Mouse (Mus musculus): ENCODE results near the gene Apoe.

DNA sequence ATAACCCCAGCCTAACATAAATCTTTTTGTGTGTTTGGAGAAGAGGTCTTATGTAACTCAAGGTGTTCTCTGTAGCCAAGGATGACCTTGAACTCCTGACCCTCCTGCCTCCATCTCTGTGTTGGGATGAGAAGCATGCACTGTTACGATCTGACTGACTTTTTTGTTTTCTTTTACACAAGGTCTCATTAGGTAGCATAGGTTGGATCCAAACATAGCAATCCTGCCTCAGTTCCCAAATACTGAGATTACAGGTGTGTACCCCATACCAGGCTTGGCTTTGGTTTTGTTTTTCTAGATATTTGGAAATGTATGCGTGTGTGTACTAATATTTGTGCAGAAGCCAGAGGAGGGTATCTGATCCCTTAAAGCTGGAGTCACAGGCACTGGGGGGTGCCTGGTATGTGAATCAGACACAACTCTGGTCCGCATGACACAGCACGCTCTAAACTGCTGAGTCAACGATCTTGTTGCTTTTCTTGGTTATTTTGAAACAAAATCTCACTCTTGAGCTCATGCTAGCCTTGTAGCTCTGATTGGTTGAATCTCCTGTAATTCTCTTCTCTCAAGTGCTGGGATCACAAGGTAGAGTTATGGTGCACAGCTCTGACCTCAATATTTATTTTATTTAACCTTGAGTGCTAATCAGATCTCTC lies 19.4 kb upstream of the Apoe start:
- TF ChIP-seq CTCF (IDR thresholded peaks at IDR 0.05; ENCODE audit: low read depth) (no peak), EP300 (IDR thresholded peaks at IDR 0.05; ENCODE audit: low read depth) (no peak)
